Mouse (Mus musculus) heart, postnatal 14 days (tissue): ENCODE data around the gene Kti12. TPM values are rescaled to one million over a fixed set of nuclear protein-coding genes. Genes with fewer than 3 reads are reported as not detected.
A peak's percentile ranks its signal among the peaks of the same experiment; 100 is the strongest.

ENCODE experiments used
- DNase-seq, 2 experiments: peaks; one replicate each; pipeline ENCODE4 v3.0.0; 2021 to 2022
- intact Hi-C: fragments of 180-260 bp; cut with DNase I; formaldehyde crosslinking; loops from one replicate; pipeline ENCODE4 v1.15.1; 2025
- total RNA-seq, 2 experiments: library from RNA; stranded (reverse); gene quantifications; 2 replicates each; pipeline ENCODE4 v1.2.3; 2021

The Kti12 gene
- total RNA-seq, 2 experiments from 2014 or later = 17.7 to 20.0 TPM

- intact Hi-C loops = no loop called here
- no peak for DNase-seq
Measured at GRCm38 (mm10) chr4:108845824-108846569, 1.6 kb upstream of the Kti12 start.

DNA sequence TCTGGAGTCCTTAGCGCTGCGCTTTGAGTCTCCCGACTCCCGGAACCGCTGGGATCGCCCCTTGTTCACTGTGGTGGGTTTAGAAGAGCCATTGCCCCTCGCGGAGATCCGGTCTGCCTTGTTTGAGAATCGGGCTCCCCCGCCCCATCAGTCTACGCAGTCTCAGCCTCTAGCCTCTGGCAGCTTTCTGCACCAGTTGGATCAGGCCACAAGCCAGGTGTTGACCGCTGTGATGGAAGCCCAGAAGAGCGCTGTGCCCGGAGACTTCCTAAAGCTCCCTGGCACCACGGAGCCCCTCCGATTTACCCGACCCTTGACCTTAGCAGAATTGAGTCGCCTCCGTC lies 892 bp downstream of the Kti12 start, which contains the start of gene A730015C16Rik:
TSS of gene A730015C16Rik (minus strand) at position 115 of the 344 bp plus-strand sequence.
- DNase-seq = no peak
- intact Hi-C loops = no loop called here

- DNase-seq = no peak
- intact Hi-C loops = no loop called here
Measured at GRCm38 (mm10) chr4:108866806-108867205, 19.2 kb downstream of the Kti12 start.

DNA sequence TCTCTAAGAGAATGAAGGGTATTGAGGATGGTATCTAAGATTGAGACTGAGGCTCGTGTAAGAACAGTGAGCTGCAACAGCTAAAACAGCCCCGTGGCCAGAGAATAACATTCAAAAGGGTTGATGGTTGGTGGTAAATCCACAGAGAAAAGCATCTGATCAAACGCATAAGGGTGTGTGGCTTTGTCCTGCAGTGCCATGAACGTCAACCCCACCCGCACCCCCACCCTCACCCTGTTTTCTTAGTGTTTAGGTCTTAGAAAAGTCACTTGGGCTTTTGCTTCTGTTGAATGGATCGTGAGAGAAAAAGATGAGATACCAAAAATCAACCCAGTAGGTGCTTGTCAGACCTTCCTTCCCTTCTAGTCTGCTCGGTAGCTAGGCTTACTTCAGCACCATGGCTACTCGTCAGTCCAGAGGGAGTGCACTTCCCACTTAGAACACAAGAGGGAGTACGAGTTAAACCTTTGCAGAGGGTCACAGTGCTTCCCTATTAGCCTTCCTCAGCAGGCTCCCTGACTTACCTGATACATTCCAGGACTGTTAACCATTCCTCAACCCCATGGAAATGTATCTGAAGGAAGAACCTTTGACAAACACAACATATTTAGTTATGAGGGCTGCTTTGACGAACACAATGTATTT lies 22.3 kb downstream of the Kti12 start:
- DNase-seq = peak; percentile 78 to 91
- intact Hi-C loops = loop anchor here (1.0 to 5.0 kb wide), 3 partner anchors 106 to 295 kb away; no protein-coding TSS in a partner anchor

DNA sequence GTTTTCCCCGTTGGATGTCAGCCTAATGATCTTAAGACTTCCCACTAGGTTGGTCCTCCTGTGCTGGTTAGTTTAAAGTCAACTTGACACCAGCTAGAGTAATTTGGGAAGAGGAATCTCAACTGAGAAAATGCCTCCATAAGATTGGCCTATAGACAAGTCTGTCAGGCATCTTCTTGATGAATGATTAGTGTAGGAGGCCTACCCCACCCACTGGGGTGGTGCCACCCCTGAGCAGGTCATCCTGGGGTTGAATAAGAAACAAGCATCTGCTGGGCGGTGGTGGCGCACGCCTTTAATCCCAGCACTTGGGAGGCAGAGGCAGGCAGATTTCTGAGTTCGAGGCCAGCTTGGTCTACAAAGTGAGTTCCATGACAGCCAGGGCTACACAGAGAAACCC lies 26.2 kb downstream of the Kti12 start:
- intact Hi-C loops = loop anchor here (5.0 kb wide), 1 partner anchor 164 kb away; no protein-coding TSS in a partner anchor
- DNase-seq = no peak

GRCm38 (mm10) chr4:108877901-108878300 lies 30.3 kb downstream of the Kti12 start:
- intact Hi-C loops = no loop called here
- no peak for DNase-seq

DNA sequence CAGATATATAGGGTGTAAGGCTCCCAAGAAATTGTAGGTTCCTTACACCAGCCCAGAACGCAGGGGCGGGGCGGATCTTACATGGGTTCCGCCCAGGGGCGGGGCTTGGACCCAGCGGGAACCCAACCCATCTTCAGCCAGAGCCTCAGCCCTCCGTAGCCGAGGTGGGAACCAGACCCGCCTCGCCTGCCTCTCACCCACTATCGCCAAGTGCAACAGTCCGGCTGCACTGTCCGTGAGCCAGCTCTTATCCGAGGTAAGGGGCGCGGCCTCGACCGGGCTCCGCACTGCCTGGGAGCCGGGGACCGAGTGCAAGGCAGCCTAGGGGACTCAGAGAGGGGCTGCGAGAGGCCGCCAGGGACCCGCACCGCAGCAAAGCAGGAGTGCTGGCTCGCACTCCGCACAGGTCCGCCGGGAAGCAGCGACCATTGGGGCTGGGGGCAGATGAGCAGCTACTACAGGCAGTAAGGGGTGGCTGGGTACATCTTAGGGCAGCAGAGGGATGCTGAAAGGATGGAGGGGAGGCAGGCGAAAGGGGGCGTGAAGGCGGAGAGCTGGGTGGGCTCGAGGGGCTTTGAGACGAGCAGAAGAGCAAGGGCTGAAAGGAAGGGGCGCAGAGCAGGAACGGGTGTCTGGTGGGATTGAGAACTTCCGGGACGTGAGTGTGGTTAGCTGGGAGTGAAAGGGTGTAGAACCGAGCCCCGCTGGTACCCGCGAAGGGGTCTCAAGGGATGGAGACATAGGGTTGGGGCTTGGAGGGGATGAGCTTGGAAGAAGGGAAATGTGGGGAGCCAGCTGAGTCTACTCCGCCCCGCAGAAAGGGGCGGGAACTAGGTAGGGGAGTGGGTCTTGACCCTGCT lies 31.6 kb downstream of the Kti12 start, which contains the start of gene Rab3b:
TSS of gene Rab3b (plus strand) at position 101 of the 860 bp plus-strand sequence.
- intact Hi-C loops = no loop called here
- peak; percentile 47 to 50 for DNase-seq

DNA sequence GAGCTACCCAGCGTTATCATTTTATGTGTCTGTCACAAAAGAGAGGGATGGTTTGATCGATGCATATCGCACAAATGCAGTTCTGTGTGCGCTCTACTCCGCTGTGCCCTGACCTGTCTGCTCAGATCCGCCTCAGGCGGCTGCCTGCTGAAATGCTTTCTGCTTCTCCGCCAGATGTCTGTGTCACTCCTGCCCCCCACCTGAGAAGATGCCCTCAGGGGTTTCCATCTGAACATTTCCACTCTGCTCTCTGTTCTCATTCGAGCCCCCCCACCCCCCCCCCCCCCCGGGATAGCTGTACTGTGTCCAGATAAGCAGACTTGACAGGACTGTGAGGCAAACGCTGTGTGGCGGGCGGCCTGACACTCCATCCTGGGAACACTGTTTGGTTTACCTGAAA lies 36.2 kb downstream of the Kti12 start:
- intact Hi-C loops = no loop called here
- DNase-seq = no peak

GRCm38 (mm10) chr4:108887456-108887855 lies 39.9 kb downstream of the Kti12 start:
- DNase-seq = no peak
- intact Hi-C loops = no loop called here

DNA sequence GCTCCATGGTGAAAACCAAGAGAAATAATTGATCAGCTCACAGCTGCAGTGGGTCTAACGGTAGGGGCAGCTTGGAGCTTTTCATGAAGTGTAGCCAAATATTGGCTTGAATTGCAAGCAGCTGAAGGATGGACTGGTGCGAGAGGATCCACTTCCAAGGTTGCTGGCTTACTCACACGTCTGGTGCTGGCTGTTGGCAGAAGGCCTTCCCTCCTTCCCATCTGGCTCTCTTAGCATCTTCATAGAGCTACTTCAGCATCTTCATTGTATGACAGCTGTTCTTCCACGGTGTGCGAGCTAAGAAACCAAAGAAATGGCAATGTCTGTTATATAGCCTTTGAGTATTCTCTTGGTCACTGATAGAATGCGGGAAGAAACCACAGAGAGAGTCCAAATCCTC lies 43.3 kb downstream of the Kti12 start:
- intact Hi-C loops = no loop called here
- DNase-seq = no peak

Other genes starting within 250 kb of the Kti12 start
- 10 to 100 TPM; 14.6 to 17.6 TPM for gene Cc2d1b, start 227.8 kb upstream of the Kti12 start, total RNA-seq
- gene 3110021N24Rik, start 128.1 kb upstream of the Kti12 start, total RNA-seq = under 1 TPM; 0.14 to 0.61 TPM
- 10 to 100 TPM; 23.1 to 24.2 TPM for gene Zfyve9, start 67.0 kb upstream of the Kti12 start, total RNA-seq
- 10 to 100 TPM; 75.5 to 84.6 TPM for gene Btf3l4, start 14.2 kb upstream of the Kti12 start, total RNA-seq
- 10 to 100 TPM; 30.4 to 38.0 TPM for gene Txndc12, start 13.2 kb upstream of the Kti12 start, total RNA-seq
- not detected for gene A730015C16Rik, start 834 bp downstream of the Kti12 start, total RNA-seq
- under 1 TPM; 0.22 to 0.36 TPM for gene Rab3b, start 31.3 kb downstream of the Kti12 start, total RNA-seq
- gene Nrd1, start 152.9 kb downstream of the Kti12 start, total RNA-seq = 100 to 1,000 TPM in 1 of 2 experiments, 10 to 100 TPM in 1; 99.1 to 102 TPM